ENCODE assay signal across 18 mouse cellular contexts in genomic region chr9:94610101-94610500, GRCm38 (mm10).
"Had no signal": no experiment of that assay in that cellular context is flagged by ENCODE, and none has a peak within 500 bp of the region (broad histone marks: within the 10 kb centered on the region; RNA-seq: fewer than 3 reads in every experiment).

No protein-coding gene starts in this region.

- H3K4me1 ChIP-seq: neural tube, embryonic 12.5 days; stomach, embryonic 15.5 days had no signal

- H3K27me3 ChIP-seq: liver, embryonic 13.5 days; liver, embryonic 15.5 days; lung, embryonic 15.5 days; megakaryocyte, embryonic 14.5 days; neural tube, embryonic 12.5 days; stomach, embryonic 15.5 days had no signal

- H3K4me3 ChIP-seq: liver, embryonic 13.5 days; liver, embryonic 15.5 days; lung, embryonic 15.5 days; megakaryocyte, embryonic 14.5 days; neural tube, embryonic 12.5 days; stomach, embryonic 15.5 days had no signal

- H3K36me3 ChIP-seq: liver, embryonic 13.5 days; liver, embryonic 15.5 days; lung, embryonic 15.5 days; neural tube, embryonic 12.5 days; stomach, embryonic 15.5 days had no signal

- H3K9ac ChIP-seq: liver, embryonic 13.5 days; liver, embryonic 15.5 days; liver, postnatal 0 days; lung, embryonic 15.5 days; neural tube, embryonic 12.5 days; stomach, embryonic 15.5 days had no signal

- H3K9me3 ChIP-seq: liver, embryonic 13.5 days; liver, embryonic 15.5 days; lung, embryonic 15.5 days; megakaryocyte, embryonic 14.5 days; neural tube, embryonic 12.5 days; stomach, embryonic 15.5 days had no signal

- H3K27ac ChIP-seq: liver, embryonic 13.5 days; liver, embryonic 15.5 days; lung, embryonic 15.5 days; macrophage; neural tube, embryonic 12.5 days; stomach, embryonic 15.5 days; stomach, postnatal 0 days had no signal

- DNase-seq: liver, embryonic 13.5 days; liver, postnatal 0 days; lung, adult 2 months; lung, postnatal 14 days; lung, postnatal 36 days; right cerebral cortex, postnatal 14 days; thymus, adult 2 months; thymus, postnatal 25 days; thymus, postnatal 4 days had no signal

- H3K4me2 ChIP-seq: liver, embryonic 11.5 days; liver, embryonic 13.5 days; liver, embryonic 15.5 days; lung, embryonic 15.5 days; neural tube, embryonic 12.5 days; stomach, embryonic 15.5 days had no signal

- ATAC-seq: liver, postnatal 0 days; lung, postnatal 0 days had no signal
